Mouse (Mus musculus) forebrain, postnatal 0 days (tissue): ENCODE results near the gene Acsm1. TPM values are rescaled to one million over a fixed set of nuclear protein-coding genes. Genes with fewer than 3 reads are reported as not detected.

Experiments used
- ATAC-seq: fragments of 200-750 bp; cut with Nextera tagmentation; 2 replicates; pipeline ENCODE4 v1.8.0; 2017; ENCODE audit warnings: mild to moderate bottlenecking, moderate library complexity
- DNase-seq: peaks from one replicate; pipeline ENCODE4 v3.0.0-alpha.2; 2015
- H3K27ac ChIP-seq: fragments of 300-500 bp; sonication (generic); 2 replicates; pipeline ENCODE4 v1.5.1; 2014; ENCODE audit warnings: low read depth, mild to moderate bottlenecking, antibody characterized with exemption, low read length, moderate library complexity, mixed read lengths
- H3K27me3 ChIP-seq: fragments of 300-500 bp; sonication (generic); 2 replicates; pipeline ENCODE4 v1.6.1; 2014; ENCODE audit warnings: mild to moderate bottlenecking, low read length, mixed read lengths; ENCODE audit not compliant: insufficient read depth
- H3K36me3 ChIP-seq: fragments of 300-500 bp; sonication (generic); 2 replicates; pipeline ENCODE4 v1.6.1; 2014; ENCODE audit warnings: mild to moderate bottlenecking, moderate library complexity; ENCODE audit not compliant: insufficient read depth
- H3K4me1 ChIP-seq: fragments of 300-500 bp; sonication (generic); 2 replicates; pipeline ENCODE4 v1.6.1; 2014; ENCODE audit warnings: antibody characterized with exemption; ENCODE audit not compliant: insufficient read depth
- H3K4me2 ChIP-seq: fragments of 300-500 bp; sonication (generic); 2 replicates; pipeline ENCODE4 v1.6.1; 2014; ENCODE audit warnings: low read depth, mild to moderate bottlenecking, moderate library complexity
- H3K4me3 ChIP-seq: fragments of 300-500 bp; sonication (generic); 2 replicates; pipeline ENCODE4 v1.5.1; 2014; ENCODE audit warnings: low read depth, low read length, mixed read lengths
- H3K9ac ChIP-seq: fragments of 300-500 bp; sonication (generic); 2 replicates; pipeline ENCODE4 v1.6.1; 2014; ENCODE audit warnings: mild to moderate bottlenecking
- H3K9me3 ChIP-seq: fragments of 300-500 bp; sonication (generic); 2 replicates; pipeline ENCODE4 v1.6.1; 2016; ENCODE audit warnings: low read length
- CTCF ChIP-seq: sonication (generic); IDR thresholded peaks from 2 replicates; pipeline ENCODE4 v1.5.1; 2016; ENCODE audit warnings: antibody characterized with exemption, control low read depth, low read depth
- WGBS: fragments of 180-500 bp; shearing (Covaris S2); extraction: QIAGEN DNeasy Blood & Tissue Kit; methylation state at CpG from one replicate; pipeline ENCODE4 v1.1.7; 2014; 5-methylcytosine and 5-hydroxymethylcytosine counted together
- polyA plus RNA-seq: library from polyadenylated mRNA; unstranded; fragments of >200 nt; fragmentation: Nextera tagmentation; extraction: Ambion mirVana; gene quantifications from 2 replicates; pipeline ENCODE4 v1.2.1, GENCODE M21; 2015
- total RNA-seq: library from RNA; depleted of rRNA; stranded (reverse); fragments of >200 nt; gene quantifications from 2 replicates; pipeline ENCODE4 v1.2.3, GENCODE M21; 2014

Gene Acsm1
- total and polyA plus RNA-seq, 2 experiments from 2014 or later = not detected

DNA sequence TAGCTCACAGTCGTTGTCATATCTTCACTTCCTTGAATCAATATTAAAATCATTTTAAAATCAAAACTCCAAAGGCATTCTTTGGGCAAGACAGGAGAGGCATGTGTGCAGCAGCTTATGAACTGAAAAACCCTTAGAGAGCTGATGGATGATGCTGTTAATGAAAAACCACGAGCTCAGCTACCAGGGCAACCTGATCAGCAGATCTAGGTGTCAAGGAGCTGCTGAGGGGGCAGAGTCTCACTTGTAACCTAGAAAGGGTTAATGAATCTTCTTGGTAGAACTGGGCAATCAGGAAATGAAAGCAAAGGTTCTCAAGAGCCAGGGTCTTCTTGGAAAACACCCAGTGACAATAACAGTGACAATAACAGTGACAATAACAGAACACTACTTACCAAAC is 10.3 kb upstream of the Acsm1 start:
- no peaks in the 10 kb centered on the region for H3K9me3 ChIP-seq
- TF ChIP-seq CTCF = no peak
- WGBS = 66% methylated on average over 2 of the region's 2 CpGs
- ATAC-seq = no peak
- H3K4me1 ChIP-seq = no peaks in the 10 kb centered on the region
- no peaks in the 10 kb centered on the region for H3K36me3 ChIP-seq
- no peak for DNase-seq
- no peak overlapping the region for H3K9ac ChIP-seq
- no peak overlapping the region for H3K4me2 ChIP-seq
- H3K27ac ChIP-seq = no peak overlapping the region
- H3K27me3 ChIP-seq = no peaks in the 10 kb centered on the region
- H3K4me3 ChIP-seq = no peak overlapping the region

DNA sequence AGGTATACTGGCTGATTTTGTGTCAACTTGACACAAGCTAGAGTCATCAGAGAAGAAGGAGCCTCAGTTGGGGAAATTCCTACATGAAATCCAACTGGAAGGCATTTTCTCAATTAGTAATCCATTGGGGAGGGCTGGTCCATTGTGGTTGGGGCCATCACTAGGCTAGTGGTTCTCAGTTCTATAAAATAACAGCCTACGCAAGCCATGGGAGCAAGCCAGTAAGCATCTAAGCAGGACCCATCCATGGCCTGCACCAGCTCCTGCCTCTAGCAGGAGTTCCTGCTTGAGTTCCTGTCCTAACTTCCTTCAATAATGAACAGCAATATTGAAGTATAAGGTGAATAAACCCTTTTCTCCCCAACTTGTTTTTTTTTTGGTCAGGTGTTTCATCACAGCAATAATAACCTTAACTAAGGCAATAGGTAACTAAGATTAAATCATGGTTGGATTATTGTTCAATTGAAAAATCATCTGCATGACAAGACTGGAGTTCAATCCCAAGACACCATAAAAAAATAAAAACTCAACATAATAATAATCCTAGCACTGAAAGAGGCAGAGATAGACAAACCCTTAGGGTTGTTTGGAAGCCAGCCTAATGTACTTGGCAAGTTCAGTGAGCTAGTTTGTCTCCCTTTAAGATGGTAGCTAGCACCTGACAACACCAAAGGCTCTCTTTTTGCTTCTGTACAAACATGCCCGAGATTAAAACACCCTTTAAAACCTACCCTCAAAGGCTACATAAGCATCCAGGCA is 5.5 kb upstream of the Acsm1 start:
- Histone ChIP-seq H3K4me1 (no peaks in the 10 kb centered on the region), H3K27me3 (no peaks in the 10 kb centered on the region), H3K36me3 (no peaks in the 10 kb centered on the region), H3K4me2 (no peak overlapping the region), H3K9ac (no peak overlapping the region), H3K4me3 (no peak overlapping the region), H3K27ac (no peak overlapping the region), H3K9me3 (no peaks in the 10 kb centered on the region)
- 87% methylated on average over 2 of the region's 2 CpGs for WGBS
- no peak for DNase-seq
- TF ChIP-seq CTCF = no peak
- ATAC-seq = no peak

DNA sequence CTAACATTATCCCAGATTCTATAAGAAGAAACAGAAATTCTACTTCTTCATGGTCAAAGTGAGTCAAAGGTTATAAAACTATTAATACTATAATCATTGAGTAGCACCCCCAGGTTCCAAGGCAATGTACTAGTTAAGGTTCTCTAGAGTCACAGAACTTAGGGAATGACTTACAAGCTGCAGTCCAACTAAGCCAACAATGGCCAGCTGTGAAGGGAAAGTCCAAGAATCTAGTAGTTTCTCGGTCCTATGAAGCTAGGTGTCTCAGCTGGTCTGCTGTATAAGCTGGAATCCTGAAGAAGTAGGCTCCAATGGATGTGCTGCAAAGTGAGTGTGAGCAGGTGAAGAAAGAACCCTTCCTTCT is 4.9 kb upstream of the Acsm1 start:
- H3K4me2 ChIP-seq = no peak overlapping the region
- H3K27me3 ChIP-seq = no peaks in the 10 kb centered on the region
- no peak overlapping the region for H3K9ac ChIP-seq
- no peak overlapping the region for H3K27ac ChIP-seq
- H3K9me3 ChIP-seq = no peaks in the 10 kb centered on the region
- DNase-seq = no peak
- WGBS = 76% methylated on average over 1 of the region's 1 CpGs
- TF ChIP-seq CTCF = no peak
- no peak for ATAC-seq
- no peak overlapping the region for H3K4me3 ChIP-seq
- H3K36me3 ChIP-seq = no peaks in the 10 kb centered on the region
- H3K4me1 ChIP-seq = no peaks in the 10 kb centered on the region

DNA sequence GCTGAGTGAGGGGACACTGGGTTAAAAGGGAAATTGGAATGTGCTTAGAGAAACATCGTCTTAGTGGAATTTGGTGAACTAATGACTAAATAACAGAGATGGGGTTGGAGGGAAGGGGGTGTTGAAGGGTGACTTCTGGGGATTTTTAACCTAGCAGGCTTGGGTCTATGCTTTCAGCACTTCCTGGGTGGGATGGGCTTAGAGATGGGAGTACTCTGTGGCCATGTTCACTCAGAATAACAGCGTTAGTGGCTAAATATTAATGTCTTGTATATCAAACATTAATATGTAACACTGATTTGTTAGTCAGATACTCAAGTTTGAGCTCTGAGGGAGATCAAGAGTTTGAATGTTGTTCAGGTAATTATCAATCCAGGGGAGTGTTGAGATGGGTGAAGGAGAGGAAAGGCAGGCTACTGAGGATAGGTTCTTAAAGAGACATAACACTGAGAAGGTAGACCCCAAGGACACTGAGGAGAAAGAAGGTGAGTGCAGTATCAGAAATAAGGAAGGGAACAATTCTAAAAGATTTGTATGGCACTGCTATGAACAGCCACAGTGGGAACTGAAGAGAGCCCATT is 1.8 kb upstream of the Acsm1 start:
- TF ChIP-seq CTCF = no peak
- no peak overlapping the region for H3K4me3 ChIP-seq
- H3K36me3 ChIP-seq = no peaks in the 10 kb centered on the region
- H3K4me1 ChIP-seq = no peaks in the 10 kb centered on the region
- ATAC-seq (no peak), DNase-seq (no peak)
- no peaks in the 10 kb centered on the region for H3K27me3 ChIP-seq
- 76% methylated on average over 2 of the region's 2 CpGs for WGBS
- no peak overlapping the region for H3K27ac ChIP-seq
- H3K9ac ChIP-seq = no peak overlapping the region
- H3K9me3 ChIP-seq = no peaks in the 10 kb centered on the region
- no peak overlapping the region for H3K4me2 ChIP-seq

DNA sequence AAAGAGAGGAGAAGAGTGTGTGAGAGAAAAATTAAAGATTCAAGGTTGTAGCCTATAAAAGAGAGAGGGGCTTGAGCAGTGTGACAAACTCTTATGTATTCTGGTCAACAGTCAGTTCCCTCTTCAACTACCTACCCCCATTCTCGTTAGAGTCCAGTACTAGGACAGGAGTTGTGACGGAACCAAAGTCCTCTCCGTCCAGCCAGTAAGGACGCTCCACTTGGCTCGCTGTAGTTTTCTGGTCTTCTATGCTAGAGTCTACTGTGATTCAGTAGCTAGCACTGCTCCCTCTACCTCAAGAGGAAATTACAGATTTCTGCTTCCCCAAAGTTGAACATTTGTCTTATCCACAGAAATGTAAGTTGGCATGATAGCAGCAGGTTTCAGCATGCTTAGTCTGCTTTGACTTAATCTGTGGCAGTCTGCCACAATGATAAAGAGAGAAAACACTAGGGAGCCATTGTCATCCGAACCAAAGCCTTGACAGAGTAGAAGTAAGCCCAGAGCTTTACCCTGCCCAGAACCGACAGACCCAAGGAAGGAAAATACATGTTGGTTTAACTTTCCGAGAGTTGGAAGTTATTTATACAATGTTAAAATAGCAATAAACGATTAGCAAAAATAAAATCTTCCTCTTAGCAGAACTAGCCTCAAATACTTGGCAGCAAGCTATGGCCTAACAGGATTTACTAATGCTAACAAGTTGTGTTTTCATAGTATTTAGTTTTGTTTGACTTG is 731 bp upstream of the Acsm1 start:
- Histone ChIP-seq H3K4me2 (no peak overlapping the region), H3K4me3 (no peak overlapping the region), H3K27me3 (no peaks in the 10 kb centered on the region), H3K4me1 (no peaks in the 10 kb centered on the region), H3K9ac (no peak overlapping the region), H3K27ac (no peak overlapping the region), H3K36me3 (no peaks in the 10 kb centered on the region), H3K9me3 (no peaks in the 10 kb centered on the region)
- ATAC-seq (no peak), DNase-seq (no peak)
- no peak for TF ChIP-seq CTCF
- 74% methylated on average over 9 of the region's 9 CpGs for WGBS

DNA sequence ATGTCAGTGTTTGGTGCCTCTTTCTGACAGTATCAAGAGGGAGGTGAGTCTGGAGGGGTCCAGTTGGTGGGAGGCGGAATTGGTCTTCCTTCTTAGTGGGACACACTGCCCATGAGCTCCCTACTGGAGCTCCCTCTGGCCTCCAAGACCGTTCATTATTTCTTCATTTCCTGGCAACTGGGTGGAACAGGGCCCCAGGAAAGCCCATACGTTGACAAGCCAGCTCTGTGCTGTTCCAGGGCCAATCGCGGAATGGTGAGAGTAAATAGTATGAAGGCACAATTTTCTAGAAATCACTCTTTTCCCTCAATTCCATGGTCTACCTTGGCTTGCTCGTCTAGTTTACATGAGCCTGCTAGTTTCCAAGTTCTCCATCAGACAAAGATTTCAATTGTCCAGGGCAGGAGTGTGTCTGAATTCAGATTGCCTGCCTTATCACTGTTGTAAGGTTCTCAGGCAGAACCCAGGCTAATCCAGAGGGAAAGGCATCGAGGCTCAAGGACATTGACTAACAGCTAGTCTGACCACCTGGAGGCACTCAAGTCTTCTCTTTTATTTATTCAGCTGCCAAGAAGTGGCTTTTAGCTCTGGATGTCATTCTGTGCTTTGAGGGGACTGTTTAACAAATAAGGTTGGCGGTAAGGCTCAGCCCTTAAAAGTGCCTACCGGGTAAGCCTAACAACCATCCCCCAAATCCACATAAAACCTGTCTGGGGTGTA is 1.1 kb downstream of the Acsm1 start:
- Histone ChIP-seq H3K4me2 (no peak overlapping the region), H3K9me3 (no peaks in the 10 kb centered on the region), H3K27ac (no peak overlapping the region), H3K4me1 (no peaks in the 10 kb centered on the region), H3K9ac (no peak overlapping the region), H3K4me3 (no peak overlapping the region), H3K27me3 (no peaks in the 10 kb centered on the region), H3K36me3 (no peaks in the 10 kb centered on the region)
- no peak for ATAC-seq
- no peak for TF ChIP-seq CTCF
- DNase-seq = no peak
- WGBS = 84% methylated on average over 9 of the region's 9 CpGs
